In genomic region chr9:50490836-50491235, GRCm38 (mm10) we compare ENCODE assay signal across 26 mouse cellular contexts. TPM values are rescaled to one million over a fixed set of nuclear protein-coding genes. Genes with fewer than 3 reads are reported as not detected.
DNase-seq lines count a peak whose midpoint lies in the region; ATAC-seq and TF ChIP-seq lines count a peak whose summit lies in the region.
"Had no signal": no experiment of that assay in that cellular context is flagged by ENCODE, and none has a peak within 500 bp of the region (broad histone marks: within the 10 kb centered on the region; RNA-seq: fewer than 3 reads in every experiment).

No protein-coding gene starts in this region.

- no peak overlapping the region for H3K27ac ChIP-seq in lung, postnatal 0 days (ENCODE audit: low read length)
- H3K27ac ChIP-seq in MEL (ENCODE audit: control insufficient read depth, low read depth, low read length) = no peak overlapping the region
- H3K27ac ChIP-seq: embryonic facial prominence, embryonic 15.5 days; heart, adult 2 months; hindbrain, embryonic 13.5 days; limb, embryonic 13.5 days had no signal

- H3K4me2 ChIP-seq in lung, postnatal 0 days (replicated peaks; ENCODE audit: low read depth, low read length) = no peak overlapping the region
- H3K4me2 ChIP-seq: embryonic facial prominence, embryonic 15.5 days; hindbrain, embryonic 13.5 days; limb, embryonic 13.5 days had no signal

- no peak for TF ChIP-seq RAD21 in MEL (IDR thresholded peaks at IDR 0.05; ENCODE audit: low read depth, low read length)

- no peaks in the 10 kb centered on the region for H3K4me1 ChIP-seq in lung, postnatal 0 days (ENCODE audit: insufficient read depth, low read depth, low read length)
- peaks cover 0 to 10% of the 10 kb centered on the region in 2 experiments; a peak in 1 of 4 replicates for H3K4me1 ChIP-seq in MEL (ENCODE audit: control insufficient read depth in 1 of 2, insufficient read depth in 2 of 2, low read length in 2 of 2)

- no peak for TF ChIP-seq EP300 in lung, postnatal 0 days (IDR thresholded peaks at IDR 0.05)
- no peak for TF ChIP-seq EP300 in MEL (IDR thresholded peaks at IDR 0.05; ENCODE audit: low read depth in 1 of 2, low read length in 2 of 2)

- H3K9me3 ChIP-seq in lung, postnatal 0 days (ENCODE audit: low read length) = no peaks in the 10 kb centered on the region
- H3K9me3 ChIP-seq in MEL (replicated peaks; ENCODE audit: insufficient read depth, low read length) = no peaks in the 10 kb centered on the region
- H3K9me3 ChIP-seq: embryonic facial prominence, embryonic 15.5 days; hindbrain, embryonic 13.5 days; limb, embryonic 13.5 days; megakaryocyte, embryonic 14.5 days had no signal

- no peak overlapping the region for H3K9ac ChIP-seq in lung, postnatal 0 days (replicated peaks; ENCODE audit: low read depth)
- H3K9ac ChIP-seq in MEL (ENCODE audit: control insufficient read depth, low read depth, low read length, poor library complexity, severe bottlenecking) = no peak overlapping the region
- H3K9ac ChIP-seq: embryonic facial prominence, embryonic 15.5 days; hindbrain, embryonic 13.5 days; limb, embryonic 13.5 days had no signal

- ATAC-seq in lung, postnatal 0 days = no peak
- ATAC-seq in megakaryocyte, adult 5-6 weeks (ENCODE audit: poor library complexity, severe bottlenecking) = peak; percentile 86
- ATAC-seq: forebrain, embryonic 14.5 days; midbrain, embryonic 16.5 days had no signal

- peak; percentile 31 for DNase-seq in lung, postnatal 36 days
- no peak for DNase-seq in lung, postnatal 0 days (ENCODE audit: low spot score)
- DNase-seq in MEL (ENCODE audit: low read depth, low spot score) = peak; percentile 35
- DNase-seq in embryo, embryonic 9.5 days (ENCODE audit: extremely low spot score) = no peak
- DNase-seq in c-Kit-positive CD71-positive TER-119-positive erythroid progenitor cells, embryonic 14.5 days (ENCODE audit: low spot score) = no peak
- no peak for DNase-seq in gastrocnemius, postnatal 25 days
- DNase-seq: adrenal gland, adult 2 months; B cell, adult 2 months; cerebellum, adult 18-20 months; cerebellum, postnatal 14 days; gastrocnemius, postnatal 14 days; heart, adult 2 months; kidney, adult 11 months; kidney, postnatal 4 days; layer of hippocampus, adult 9-11 months; lung, postnatal 10 days; right cerebral cortex, postnatal 4 days; thymus, adult 2 months had no signal

- H3K27me3 ChIP-seq in lung, postnatal 0 days (replicated peaks; ENCODE audit: insufficient read depth, low read length) = no peaks in the 10 kb centered on the region
- H3K27me3 ChIP-seq in MEL (ENCODE audit: control insufficient read depth in 1 of 2, insufficient read depth in 2 of 2, low read length in 2 of 2) = peaks cover 0 to 1% of the 10 kb centered on the region in 2 experiments; a peak in 2 of 4 replicates
- H3K27me3 ChIP-seq: embryonic facial prominence, embryonic 15.5 days; hindbrain, embryonic 13.5 days; limb, embryonic 13.5 days; megakaryocyte, embryonic 14.5 days had no signal

- no peaks in the 10 kb centered on the region for H3K36me3 ChIP-seq in lung, postnatal 0 days (ENCODE audit: insufficient read depth, low read length)
- peaks cover 0 to 5% of the 10 kb centered on the region in 2 experiments; a peak in 2 of 4 replicates for H3K36me3 ChIP-seq in MEL (ENCODE audit: control insufficient read depth in 1 of 2, insufficient read depth in 2 of 2, low read length in 2 of 2)
- H3K36me3 ChIP-seq: embryonic facial prominence, embryonic 15.5 days; hindbrain, embryonic 13.5 days; limb, embryonic 13.5 days had no signal

- TF ChIP-seq CTCF in lung, postnatal 0 days (IDR thresholded peaks at IDR 0.05) = no peak
- no peak for TF ChIP-seq CTCF in MEL (IDR thresholded peaks at IDR 0.05 in 2 of 3, conservative IDR thresholded peaks at IDR 0.05 in 1 of 3; ENCODE audit: control insufficient read depth in 1 of 3, insufficient read depth in 1 of 3, low read depth in 2 of 3, low read length in 3 of 3, poor library complexity in 1 of 3, severe bottlenecking in 1 of 3)

- TF ChIP-seq POLR2A in MEL (IDR thresholded peaks at IDR 0.05; ENCODE audit: control insufficient read depth in 1 of 2, insufficient read depth in 1 of 2, low read depth in 1 of 2, low read length in 2 of 2, poor library complexity in 1 of 2) = no peak

- H3K79me2 ChIP-seq in MEL (ENCODE audit: control insufficient read depth, insufficient read depth, low read length, poor library complexity) = no peaks in the 10 kb centered on the region

- no peak overlapping the region for H3K4me3 ChIP-seq in lung, postnatal 0 days (ENCODE audit: low read depth, low read length)
- H3K4me3 ChIP-seq in MEL (ENCODE audit: control insufficient read depth in 1 of 2, insufficient read depth in 1 of 2, low read depth in 2 of 2, low read length in 2 of 2) = no peak overlapping the region
- H3K4me3 ChIP-seq: embryonic facial prominence, embryonic 15.5 days; heart, adult 2 months; hindbrain, embryonic 13.5 days; limb, embryonic 13.5 days; megakaryocyte, embryonic 14.5 days had no signal

TF ChIP-seq in MEL, 35 proteins besides CTCF, POLR2A, EP300 and RAD21:
- no peak for TF ChIP-seq NRF1 (IDR thresholded peaks at IDR 0.05; ENCODE audit: insufficient read depth, low read depth, low read length, poor library complexity, severe bottlenecking)
- no peak for TF ChIP-seq MYC (IDR thresholded peaks at IDR 0.05; ENCODE audit: low read depth, low read length)
- TF ChIP-seq MEF2A (IDR thresholded peaks at IDR 0.05; ENCODE audit: extremely low read depth, insufficient replicate concordance, low read depth, low read length, poor library complexity, severe bottlenecking) = no peak
- TF ChIP-seq TCF12 (IDR thresholded peaks at IDR 0.05; ENCODE audit: low read depth, low read length) = no peak
- TF ChIP-seq HCFC1 (IDR thresholded peaks at IDR 0.05; ENCODE audit: low read depth, low read length) = no peak
- no peak for TF ChIP-seq SIN3A (IDR thresholded peaks at IDR 0.05; ENCODE audit: low read length)
- no peak for TF ChIP-seq USF2 (IDR thresholded peaks at IDR 0.05; ENCODE audit: borderline replicate concordance in 1 of 2, insufficient read depth in 1 of 2, low read depth in 1 of 2, low read length in 2 of 2)
- no peak for TF ChIP-seq ZMIZ1 (IDR thresholded peaks at IDR 0.05; ENCODE audit: low read depth, low read length)
- TF ChIP-seq UBTF (IDR thresholded peaks at IDR 0.05; ENCODE audit: borderline replicate concordance, insufficient read depth, low read depth, low read length) = no peak
- TF ChIP-seq POLR2AphosphoS2 (IDR thresholded peaks at IDR 0.05; ENCODE audit: low read length) = no peak
- no peak for TF ChIP-seq MAZ (IDR thresholded peaks at IDR 0.05; ENCODE audit: low read depth, low read length)
- no peak for TF ChIP-seq USF1 (IDR thresholded peaks at IDR 0.05; ENCODE audit: low read depth, low read length)
- no peak for TF ChIP-seq MXI1 (IDR thresholded peaks at IDR 0.05; ENCODE audit: low read depth, low read length)
- no peak for TF ChIP-seq KAT2A (conservative IDR thresholded peaks at IDR 0.05; ENCODE audit: low read depth, low read length)
- TF ChIP-seq MAX (IDR thresholded peaks at IDR 0.05; ENCODE audit: low read length) = no peak
- TF ChIP-seq JUND (IDR thresholded peaks at IDR 0.05; ENCODE audit: low read depth, low read length) = no peak
- no peak for TF ChIP-seq BHLHE40 (IDR thresholded peaks at IDR 0.05; ENCODE audit: borderline replicate concordance, low read depth, low read length)
- no peak for TF ChIP-seq ETS1 (IDR thresholded peaks at IDR 0.05; ENCODE audit: low read depth, low read length)
- no peak for TF ChIP-seq ZKSCAN1 (IDR thresholded peaks at IDR 0.05; ENCODE audit: low read depth, low read length)
- TF ChIP-seq MAFK (IDR thresholded peaks at IDR 0.05; ENCODE audit: borderline replicate concordance, low read depth, low read length) = no peak

RNA-seq across cellular contexts. Expression of gene Plet1, which starts 3.5 kb away (rescaled TPM):
- polyA plus RNA-seq in lung, postnatal 0 days (2015; fragmentation: Nextera tagmentation; extraction: Ambion mirVana) = 53.8 and 60.8 TPM in 2 replicates
- total RNA-seq in MEL (2012; rRNA removed) = 0.12 and 0.16 TPM in 2 replicates
- under 1 TPM in 1 of 2 experiments, not detected in 1; 0.81 TPM for polyA plus RNA-seq in MEL (2012; ENCODE audit: insufficient read depth in 1 of 2, insufficient read length in 2 of 2, low read depth in 1 of 2, low replicate concordance in 2 of 2, missing spikeins in 1 of 2)
- total RNA-seq in megakaryocyte, adult 5-6 weeks (2015) = not detected in 2 replicates
- total RNA-seq in megakaryocyte, adult 5-6 weeks (2017) = not detected in 2 replicates
- not detected for total RNA-seq in gastrocnemius, postnatal 25 days (2021)
- total RNA-seq: gastrocnemius, postnatal 14 days; left cerebral cortex, adult 18-20 months had no signal
- polyA plus RNA-seq: adrenal gland, adult 2 months had no signal

RNA-seq across cellular contexts. Expression of gene Pts, which starts 37.7 kb away (rescaled TPM):
- 76.0 and 79.4 TPM in 2 replicates for polyA plus RNA-seq in lung, postnatal 0 days (2015; fragmentation: Nextera tagmentation; extraction: Ambion mirVana)
- 24.4 and 24.6 TPM in 2 replicates for total RNA-seq in MEL (2012; rRNA removed)
- 10 to 100 TPM in 1 of 2 experiments, not detected in 1; 24.6 TPM for polyA plus RNA-seq in MEL (2012; ENCODE audit: insufficient read depth in 1 of 2, insufficient read length in 2 of 2, low read depth in 1 of 2, low replicate concordance in 2 of 2, missing spikeins in 1 of 2)
- 97.1 and 106 TPM in 2 replicates for total RNA-seq in megakaryocyte, adult 5-6 weeks (2015)
- 61.2 and 67.4 TPM in 2 replicates for total RNA-seq in megakaryocyte, adult 5-6 weeks (2017)
- total RNA-seq in gastrocnemius, postnatal 25 days (2021) = 10 to 100 TPM in 1 of 2 experiments, 1 to 10 TPM in 1; 8.5 to 11.2 TPM

Comparison
In these comparisons a context has a peak if more than half of its experiments do, and no peak if none do; other contexts are left out.
1. DNase-seq: peak in lung, postnatal 36 days (single experiment) and MEL (single experiment); none in lung, postnatal 0 days (single experiment), embryo, embryonic 9.5 days (single experiment), c-Kit-positive CD71-positive TER-119-positive erythroid progenitor cells, embryonic 14.5 days (single experiment) and gastrocnemius, postnatal 25 days (single experiment).